Mouse (Mus musculus): ENCODE results near the gene Tmem26. TPM values are rescaled to one million over a fixed set of nuclear protein-coding genes. Genes with fewer than 3 reads are reported as not detected.

The Tmem26 gene
- polyA plus RNA-seq, 2 experiments, result 0.63 to 1.3 TPM

GRCm38 (mm10) chr10:68692401-68692800 is 31.0 kb upstream of the Tmem26 start:
- no peak overlapping the region for H3K9ac ChIP-seq (replicated peaks)
- H3K9me3 ChIP-seq (ENCODE audit: control insufficient read depth, low read length), result no peaks in the 10 kb centered on the region
- TF ChIP-seq EP300 (IDR thresholded peaks at IDR 0.05; ENCODE audit: low read depth) (no peak), CTCF (IDR thresholded peaks at IDR 0.05; ENCODE audit: low read depth) (no peak)
- H3K4me2 ChIP-seq (ENCODE audit: low read depth), result no peak overlapping the region
- ATAC-seq (ENCODE audit: insufficient read depth) (no peak), DNase-seq (ENCODE audit: low read depth in 3 of 3, low spot score in 3 of 3) (no peak)
- WGBS (ENCODE audit: insufficient replicate concordance), result 56% methylated on average over 1 of the region's 1 CpGs
- H3K4me3 ChIP-seq (ENCODE audit: insufficient read depth in 1 of 2, low read depth in 2 of 2, low read length in 2 of 2), result no peak overlapping the region
- no peaks in the 10 kb centered on the region for H3K36me3 ChIP-seq (replicated peaks; ENCODE audit: control insufficient read depth, insufficient read depth, low read depth)
- H3K4me1 ChIP-seq (replicated peaks; ENCODE audit: control insufficient read depth in 2 of 2, insufficient read depth in 2 of 2, low read length in 1 of 2), result no peaks in the 10 kb centered on the region
- H3K27ac ChIP-seq, result no peak overlapping the region
- H3K27me3 ChIP-seq (ENCODE audit: control insufficient read depth, insufficient read depth, low read length), result no peaks in the 10 kb centered on the region

- H3K36me3 ChIP-seq (replicated peaks; ENCODE audit: control insufficient read depth, insufficient read depth, low read depth), result no peaks in the 10 kb centered on the region
- ATAC-seq (ENCODE audit: insufficient read depth) (no peak), DNase-seq (ENCODE audit: low read depth in 3 of 3, low spot score in 3 of 3) (no peak)
- H3K4me2 ChIP-seq (ENCODE audit: low read depth), result no peak overlapping the region
- H3K4me1 ChIP-seq (replicated peaks; ENCODE audit: control insufficient read depth in 2 of 2, insufficient read depth in 2 of 2, low read length in 1 of 2), result no peaks in the 10 kb centered on the region
- no peak for TF ChIP-seq CTCF (IDR thresholded peaks at IDR 0.05; ENCODE audit: low read depth)
- TF ChIP-seq EP300 (IDR thresholded peaks at IDR 0.05; ENCODE audit: low read depth), result no peak
- no peak overlapping the region for H3K27ac ChIP-seq
- H3K9me3 ChIP-seq (ENCODE audit: control insufficient read depth, low read length), result no peaks in the 10 kb centered on the region
- no peak overlapping the region for H3K4me3 ChIP-seq (ENCODE audit: insufficient read depth in 1 of 2, low read depth in 2 of 2, low read length in 2 of 2)
- no peaks in the 10 kb centered on the region for H3K27me3 ChIP-seq (ENCODE audit: control insufficient read depth, insufficient read depth, low read length)
- H3K9ac ChIP-seq (replicated peaks), result no peak overlapping the region
These were observed 27.6 kb upstream of the Tmem26 start for GRCm38 (mm10) chr10:68695760-68696336.

GRCm38 (mm10) chr10:68704268-68704667 is 19.2 kb upstream of the Tmem26 start:
- Histone ChIP-seq H3K4me1 (replicated peaks; ENCODE audit: control insufficient read depth in 2 of 2, insufficient read depth in 2 of 2, low read length in 1 of 2) (no peaks in the 10 kb centered on the region), H3K4me3 (ENCODE audit: insufficient read depth in 1 of 2, low read depth in 2 of 2, low read length in 2 of 2) (no peak overlapping the region), H3K4me2 (ENCODE audit: low read depth) (no peak overlapping the region), H3K9ac (replicated peaks) (no peak overlapping the region), H3K27ac (no peak overlapping the region), H3K27me3 (ENCODE audit: control insufficient read depth, insufficient read depth, low read length) (no peaks in the 10 kb centered on the region), H3K9me3 (ENCODE audit: control insufficient read depth, low read length) (no peaks in the 10 kb centered on the region), H3K36me3 (replicated peaks; ENCODE audit: control insufficient read depth, insufficient read depth, low read depth) (no peaks in the 10 kb centered on the region)
- 49% methylated on average over 2 of the region's 2 CpGs for WGBS (ENCODE audit: insufficient replicate concordance)
- DNase-seq (ENCODE audit: low read depth in 3 of 3, low spot score in 3 of 3), result no peak
- TF ChIP-seq EP300 (IDR thresholded peaks at IDR 0.05; ENCODE audit: low read depth) (no peak), CTCF (IDR thresholded peaks at IDR 0.05; ENCODE audit: low read depth) (no peak)
- no peak for ATAC-seq (ENCODE audit: insufficient read depth)

GRCm38 (mm10) chr10:68705471-68706036 is 17.9 kb upstream of the Tmem26 start:
- no peak overlapping the region for H3K9ac ChIP-seq (replicated peaks)
- no peaks in the 10 kb centered on the region for H3K9me3 ChIP-seq (ENCODE audit: control insufficient read depth, low read length)
- no peak overlapping the region for H3K4me2 ChIP-seq (ENCODE audit: low read depth)
- TF ChIP-seq EP300 (IDR thresholded peaks at IDR 0.05; ENCODE audit: low read depth), result no peak
- TF ChIP-seq CTCF (IDR thresholded peaks at IDR 0.05; ENCODE audit: low read depth), result no peak
- no peak overlapping the region for H3K27ac ChIP-seq
- DNase-seq (ENCODE audit: low read depth in 3 of 3, low spot score in 3 of 3) (no peak), ATAC-seq (ENCODE audit: insufficient read depth) (no peak)
- 51% methylated on average over 4 of the region's 4 CpGs for WGBS (ENCODE audit: insufficient replicate concordance)
- H3K27me3 ChIP-seq (ENCODE audit: control insufficient read depth, insufficient read depth, low read length), result no peaks in the 10 kb centered on the region
- H3K36me3 ChIP-seq (replicated peaks; ENCODE audit: control insufficient read depth, insufficient read depth, low read depth), result no peaks in the 10 kb centered on the region
- H3K4me3 ChIP-seq (ENCODE audit: insufficient read depth in 1 of 2, low read depth in 2 of 2, low read length in 2 of 2), result no peak overlapping the region
- no peaks in the 10 kb centered on the region for H3K4me1 ChIP-seq (replicated peaks; ENCODE audit: control insufficient read depth in 2 of 2, insufficient read depth in 2 of 2, low read length in 1 of 2)

DNA sequence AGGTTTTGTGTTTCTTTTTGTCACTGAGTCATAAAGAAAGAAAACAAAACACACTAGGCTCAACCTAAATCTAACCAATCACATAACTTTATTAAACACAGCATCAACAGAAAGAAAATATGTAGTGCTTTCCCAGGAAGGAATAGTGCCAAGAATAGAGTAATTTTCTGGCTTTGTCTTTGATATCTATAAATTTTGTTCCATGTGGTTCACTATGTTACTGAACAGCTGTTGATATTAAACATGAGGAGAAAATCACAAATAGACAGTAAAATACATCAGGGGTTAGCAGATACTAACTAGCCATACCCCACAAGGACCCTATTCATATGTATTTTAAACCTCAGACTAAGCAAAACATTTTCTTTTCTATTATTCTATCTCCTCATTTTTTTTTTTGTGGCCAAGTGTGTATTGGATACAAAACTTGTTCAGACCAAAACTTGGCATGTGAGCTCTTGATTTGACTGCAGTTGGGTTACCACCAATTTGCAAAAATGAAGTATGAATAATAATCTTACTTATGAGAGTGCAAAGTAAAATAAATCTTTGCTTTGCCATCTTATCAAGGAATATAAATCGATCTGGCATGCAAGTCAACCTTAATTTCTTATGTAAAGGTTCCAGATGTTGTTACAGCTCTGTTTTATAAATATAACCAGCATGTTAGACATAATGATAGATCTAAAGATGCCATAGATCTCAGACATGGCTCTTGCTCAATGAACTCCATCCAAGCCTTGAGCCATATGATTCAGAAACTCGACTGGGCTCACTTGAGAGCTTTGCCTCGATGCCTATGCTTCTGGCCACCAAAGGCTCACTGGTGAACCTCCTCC is 16.2 kb upstream of the Tmem26 start:
- no peak for DNase-seq (ENCODE audit: low read depth in 3 of 3, low spot score in 3 of 3)
- no peak for ATAC-seq (ENCODE audit: insufficient read depth)
- Histone ChIP-seq H3K36me3 (replicated peaks; ENCODE audit: control insufficient read depth, insufficient read depth, low read depth) (no peaks in the 10 kb centered on the region), H3K4me1 (replicated peaks; ENCODE audit: control insufficient read depth in 2 of 2, insufficient read depth in 2 of 2, low read length in 1 of 2) (no peaks in the 10 kb centered on the region), H3K9me3 (ENCODE audit: control insufficient read depth, low read length) (no peaks in the 10 kb centered on the region), H3K27me3 (ENCODE audit: control insufficient read depth, insufficient read depth, low read length) (no peaks in the 10 kb centered on the region), H3K9ac (replicated peaks) (no peak overlapping the region), H3K27ac (no peak overlapping the region), H3K4me3 (ENCODE audit: insufficient read depth in 1 of 2, low read depth in 2 of 2, low read length in 2 of 2) (no peak overlapping the region), H3K4me2 (ENCODE audit: low read depth) (no peak overlapping the region)
- WGBS (ENCODE audit: insufficient replicate concordance), result 42% methylated on average over 3 of the region's 3 CpGs
- TF ChIP-seq EP300 (IDR thresholded peaks at IDR 0.05; ENCODE audit: low read depth) (no peak), CTCF (IDR thresholded peaks at IDR 0.05; ENCODE audit: low read depth) (no peak)
